Mouse (Mus musculus) A20 (cell line): ENCODE data around the gene Dusp27.
"Not testable (repeated sequence)": the region's sequence is repeated elsewhere in the genome, so short reads cannot be mapped to it uniquely, and the experiment has no call there.

Source experiments
- DNase-seq: peaks from one replicate; pipeline ENCODE4 v3.0.0-alpha.2; 2011; ENCODE audit warnings: low read depth, low spot score

The Dusp27 gene

DNA sequence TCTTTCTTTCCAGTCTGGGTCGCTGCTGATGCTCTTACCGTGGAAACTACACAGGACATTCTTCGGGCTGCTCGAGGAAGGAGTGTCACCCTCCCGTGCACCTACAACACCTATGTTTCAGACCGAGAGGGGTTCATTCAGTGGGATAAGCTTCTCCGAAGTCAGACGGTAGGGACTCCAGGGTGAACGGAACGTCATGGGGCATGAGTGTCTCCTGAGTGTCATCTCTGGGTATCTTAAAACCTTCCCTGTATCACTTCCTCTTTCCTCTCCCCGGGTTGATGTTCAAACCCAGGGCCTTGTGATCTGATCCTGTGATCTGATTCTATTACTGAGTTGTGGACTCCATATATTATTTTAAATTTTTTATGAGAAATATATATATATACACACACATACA is 18.9 kb upstream of the Dusp27 start:
- peak; percentile 45 for DNase-seq

DNA sequence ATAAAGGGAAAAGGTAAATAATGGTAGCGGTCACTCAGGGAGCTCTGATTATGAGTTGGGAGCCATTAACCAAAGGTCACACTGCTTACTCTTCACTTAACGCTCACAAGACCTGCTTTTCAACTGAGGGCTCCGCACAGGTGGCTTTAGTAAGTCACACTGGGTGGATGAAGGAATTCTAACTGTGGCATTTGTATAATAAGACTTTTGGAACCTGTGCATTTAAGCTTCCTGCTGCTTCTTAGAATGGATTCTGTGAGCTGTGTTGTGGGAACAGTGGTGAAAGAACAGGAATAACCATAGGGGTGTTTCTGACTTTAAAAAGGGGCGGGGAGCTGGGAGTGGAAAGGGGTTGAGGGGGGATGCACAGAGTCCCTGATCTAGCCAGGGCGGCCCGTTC is 14.6 kb upstream of the Dusp27 start:
- no peak for DNase-seq

DNA sequence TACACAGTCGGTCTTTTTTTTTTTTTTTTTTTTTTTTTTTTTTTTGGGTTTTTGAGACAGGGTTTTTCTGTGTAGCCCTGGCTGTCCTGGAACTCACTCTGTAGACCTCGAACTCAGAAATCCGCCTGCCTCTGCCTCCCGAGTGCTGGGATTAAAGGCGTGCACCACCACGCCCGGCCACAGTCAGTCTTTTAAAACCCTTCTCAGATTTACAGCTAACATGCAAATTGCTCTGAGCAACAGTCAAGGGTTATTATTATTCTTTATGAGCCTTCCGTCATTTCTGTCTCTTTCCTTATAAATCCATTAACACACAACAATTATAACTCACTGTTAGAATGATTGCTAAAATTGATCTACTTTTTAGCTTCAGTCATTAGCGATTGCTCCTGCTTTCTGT is 14.1 kb upstream of the Dusp27 start:
- DNase-seq: not testable (repeated sequence)

DNA sequence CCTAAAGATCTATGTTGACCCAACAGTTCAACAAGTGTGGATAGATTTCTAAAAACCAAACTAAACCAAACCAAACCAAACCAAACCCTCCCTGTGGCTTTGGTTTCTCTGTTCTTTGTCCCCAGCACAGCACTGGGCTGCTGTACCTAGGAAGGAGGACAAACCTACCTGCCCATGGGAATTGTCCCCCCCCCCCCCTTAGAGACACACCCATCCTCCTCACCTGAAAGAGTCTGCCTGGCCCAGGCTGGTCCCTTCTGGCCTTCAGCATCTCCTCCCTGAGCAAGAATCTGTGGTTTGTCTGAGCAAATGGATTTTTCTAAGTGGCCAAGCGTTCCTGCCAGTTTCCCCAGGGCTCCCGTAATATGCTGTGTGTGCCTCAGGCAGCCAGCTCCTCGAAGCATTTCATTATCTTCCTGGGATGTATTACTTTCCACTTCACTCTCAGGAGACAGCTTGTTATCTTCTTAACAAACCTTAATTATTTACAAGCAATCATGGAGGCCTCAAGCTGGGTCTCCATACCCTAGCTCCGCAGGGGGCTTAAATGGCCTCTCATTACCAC is 12.0 kb upstream of the Dusp27 start:
- no peak for DNase-seq

DNA sequence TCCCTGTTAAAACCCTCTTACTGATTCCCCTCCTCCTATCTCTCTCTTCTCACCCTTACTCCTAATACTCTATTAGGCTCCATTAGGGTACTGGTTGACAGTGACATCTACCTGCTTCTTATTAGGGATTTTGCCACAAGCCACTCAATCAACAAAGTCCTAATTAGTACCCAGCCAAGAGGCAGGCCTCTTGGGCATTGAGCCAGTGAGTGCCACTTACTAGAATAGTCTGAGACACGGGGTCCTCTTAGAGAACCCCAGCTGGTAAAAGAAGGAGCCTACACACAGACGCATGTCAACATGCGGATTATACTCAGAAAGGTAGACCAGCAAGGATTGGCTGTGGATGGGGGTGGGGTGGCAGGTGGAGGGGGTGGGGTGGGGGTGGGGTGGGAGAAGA is 11.4 kb upstream of the Dusp27 start:
- no peak for DNase-seq

DNA sequence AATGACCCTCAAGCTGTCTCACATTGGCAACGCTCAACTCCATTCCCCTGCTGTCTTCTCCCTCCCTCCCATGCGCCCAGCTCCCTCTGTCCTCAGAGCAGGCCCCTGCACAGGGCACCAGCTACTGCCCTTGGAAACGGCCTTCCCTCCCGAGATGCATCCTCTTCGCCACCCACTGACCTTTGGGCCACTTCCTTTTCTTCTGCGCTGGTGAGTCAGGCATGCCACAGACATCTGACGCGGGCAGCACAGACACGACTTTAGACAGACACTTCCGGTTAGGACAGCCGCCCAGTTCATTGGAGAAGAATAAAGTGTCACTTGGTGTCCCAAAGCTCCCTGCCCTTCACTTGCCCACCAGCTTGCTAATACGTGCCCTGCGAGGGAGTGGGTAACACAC is 10.4 kb upstream of the Dusp27 start:
- DNase-seq: no peak

DNA sequence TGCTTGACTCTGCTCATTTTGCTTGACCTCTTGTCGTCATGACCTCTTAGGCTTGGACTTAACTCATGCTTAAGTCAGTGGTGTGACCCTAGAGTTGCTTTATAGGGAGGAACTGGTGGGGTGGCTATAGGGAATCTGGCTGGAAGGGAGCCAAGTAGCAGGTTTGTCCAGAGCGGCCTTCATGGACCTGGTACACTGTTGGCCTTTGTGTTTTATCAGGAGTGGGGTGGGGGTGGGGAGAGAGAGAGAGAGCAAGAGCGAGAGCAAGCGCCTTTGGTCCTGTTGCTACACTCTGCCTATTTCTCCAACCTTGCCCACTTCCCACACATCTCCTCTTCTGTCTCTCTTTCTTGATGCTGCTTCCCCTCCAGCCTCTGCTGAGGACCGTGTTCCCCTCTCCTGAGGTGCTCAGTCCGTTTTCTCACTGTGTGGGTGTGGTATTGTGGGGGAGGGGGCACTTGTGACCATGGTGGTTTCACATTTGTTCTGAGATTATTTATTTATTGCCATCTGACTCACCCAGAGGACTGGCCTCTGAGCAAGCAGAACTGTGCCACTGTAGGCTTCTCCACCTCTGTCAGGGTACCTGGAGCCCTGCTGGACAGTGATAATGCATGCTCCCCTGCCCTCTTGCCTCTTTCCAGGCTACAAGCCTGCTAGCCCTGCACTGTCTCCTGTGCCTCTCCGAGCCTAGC is 9.7 kb upstream of the Dusp27 start:
- DNase-seq: no peak

DNA sequence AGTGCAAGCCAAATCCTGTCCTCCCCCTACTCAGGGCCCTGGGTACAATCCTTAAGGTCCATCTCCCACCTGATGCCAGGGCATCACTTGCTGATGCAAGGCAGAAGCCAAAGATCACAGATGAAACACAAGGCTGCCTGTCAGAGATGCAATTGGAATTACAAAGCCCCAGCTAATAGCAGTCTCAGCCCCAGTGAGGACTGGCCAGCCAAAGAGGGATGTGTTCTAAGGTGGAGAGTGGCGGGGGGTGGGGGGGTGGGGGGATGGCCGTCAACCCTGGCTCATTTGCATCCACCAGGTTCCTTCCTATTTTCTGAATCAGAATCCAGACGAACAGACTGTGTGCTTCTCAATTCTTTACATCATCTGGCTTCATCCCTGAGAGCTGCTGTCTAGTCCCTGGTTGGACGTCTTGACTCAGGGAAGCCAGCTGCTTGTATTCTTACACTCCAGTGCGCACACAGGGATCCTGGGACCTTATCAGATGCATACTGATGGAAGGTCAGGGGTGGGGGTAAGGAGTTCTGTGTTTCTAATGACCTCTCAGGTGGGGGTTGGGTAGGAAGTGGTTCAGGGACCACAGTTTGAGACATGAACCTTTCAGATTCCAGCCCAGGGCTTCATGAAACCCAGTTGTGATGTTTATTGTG is 7.5 kb upstream of the Dusp27 start:
- DNase-seq: no peak

DNA sequence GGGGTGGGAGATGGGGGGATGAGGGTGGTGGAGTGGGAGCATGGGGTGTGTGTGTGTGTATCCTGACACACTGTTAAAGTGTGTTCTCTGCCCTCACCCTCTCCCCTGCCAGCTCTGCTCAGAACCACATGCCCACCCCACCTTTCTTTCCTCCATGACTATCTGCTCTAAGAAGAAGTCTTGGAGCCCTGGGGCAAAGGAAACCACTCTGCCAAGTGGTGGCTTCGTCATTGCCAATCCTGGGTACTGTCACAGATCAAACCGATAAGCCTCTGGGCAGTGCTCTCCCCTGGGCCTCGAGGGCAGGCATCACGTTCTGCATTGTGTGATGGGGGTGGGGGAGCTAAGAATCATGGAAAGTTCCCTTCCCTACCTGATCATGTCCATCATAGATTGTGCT is 4.6 kb upstream of the Dusp27 start:
- no peak for DNase-seq

DNA sequence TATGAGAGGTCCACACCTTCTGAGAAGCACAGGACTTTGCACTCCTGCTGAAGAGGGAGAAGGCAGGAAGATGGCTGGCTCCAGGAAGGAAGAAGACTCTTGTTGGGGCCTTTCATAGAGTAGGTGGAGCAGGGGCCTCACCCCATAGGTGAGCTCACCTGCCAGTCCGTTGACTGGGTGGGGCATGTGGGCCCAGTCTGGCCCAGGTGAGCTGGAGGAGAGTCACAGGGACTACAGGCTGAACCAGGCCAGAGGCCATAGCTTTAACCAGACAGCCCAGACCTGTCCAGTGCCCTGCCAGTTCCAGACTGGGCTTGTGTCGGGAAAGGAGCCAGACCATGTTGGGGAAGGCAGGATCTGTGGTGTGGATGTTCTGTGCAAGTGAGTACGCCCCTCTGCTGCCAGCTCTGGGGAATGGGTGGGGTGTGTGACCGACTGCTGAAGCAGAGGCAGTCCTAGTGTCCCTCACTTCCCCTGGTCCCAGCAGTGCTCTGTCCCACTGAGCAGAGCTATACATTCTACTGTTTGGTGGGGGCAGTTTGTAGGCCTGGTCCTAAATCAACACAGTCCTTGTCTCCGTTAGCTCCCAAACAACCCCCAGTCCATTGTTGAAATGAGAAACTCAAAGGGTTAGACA is 2.6 kb upstream of the Dusp27 start, which contains the start of gene Gpa33:
Gpa33 (plus strand) TSS at position 15 of the 637 bp plus-strand sequence.
- DNase-seq: no peak

DNA sequence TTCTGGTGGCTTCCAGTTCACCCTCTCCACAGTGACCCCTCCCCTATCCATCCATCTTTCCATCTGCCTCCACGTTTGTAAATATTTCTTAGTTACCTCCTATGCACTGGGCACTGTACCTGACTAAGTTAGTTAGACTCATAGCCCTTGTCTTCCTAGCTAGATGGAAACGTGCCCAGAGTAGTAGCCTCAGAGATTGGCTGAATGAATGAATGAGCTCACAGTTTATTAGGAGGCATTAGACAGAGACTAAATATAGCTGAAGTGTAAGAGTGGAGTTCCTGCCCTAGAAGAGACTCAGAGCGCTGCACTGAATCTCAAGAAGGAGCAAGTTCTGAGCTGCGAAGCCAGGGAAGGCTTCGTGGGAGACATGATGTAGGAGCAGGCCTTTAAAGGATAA is 829 bp upstream of the Dusp27 start:
- no peak for DNase-seq

DNA sequence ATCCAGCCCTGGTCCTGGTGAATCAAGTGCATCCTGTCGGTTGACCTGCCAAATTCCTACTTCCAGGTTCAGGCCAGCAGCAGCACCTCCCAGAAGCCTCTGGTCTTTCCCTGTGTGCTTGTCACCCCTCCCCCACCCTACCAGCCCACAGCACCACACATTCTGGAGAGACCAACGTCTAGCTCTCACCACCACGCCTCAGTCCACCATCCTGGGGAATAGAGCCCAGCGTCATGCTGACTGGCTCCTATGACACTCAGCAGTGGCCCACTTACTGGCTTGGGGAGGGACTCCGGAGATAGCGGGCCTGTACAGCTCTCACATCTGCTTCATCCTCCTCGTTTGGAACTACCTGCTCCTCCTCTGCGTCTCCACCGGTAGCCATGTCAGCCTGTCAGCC is 927 bp downstream of the Dusp27 start:
- DNase-seq: no peak

DNA sequence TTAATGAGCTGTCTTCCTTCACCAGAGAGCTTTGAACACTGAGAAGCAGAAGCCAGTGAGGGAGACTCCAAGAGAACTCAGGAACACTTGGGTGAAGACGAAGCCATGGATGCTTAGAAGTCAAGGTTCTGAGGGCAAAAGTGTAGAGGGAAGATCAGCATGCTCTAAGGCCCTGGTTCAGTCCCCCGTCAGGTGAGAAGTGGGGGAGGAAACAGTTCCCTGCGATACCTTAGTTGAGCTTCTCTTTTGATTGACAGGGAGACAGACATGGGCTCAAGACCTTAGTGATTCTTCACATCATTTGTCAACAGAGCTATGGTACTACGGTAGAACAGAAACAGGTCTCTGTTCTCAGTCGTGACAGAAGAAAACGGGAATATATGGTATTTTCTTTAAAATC is 1.4 kb downstream of the Dusp27 start:
- DNase-seq: no peak

DNA sequence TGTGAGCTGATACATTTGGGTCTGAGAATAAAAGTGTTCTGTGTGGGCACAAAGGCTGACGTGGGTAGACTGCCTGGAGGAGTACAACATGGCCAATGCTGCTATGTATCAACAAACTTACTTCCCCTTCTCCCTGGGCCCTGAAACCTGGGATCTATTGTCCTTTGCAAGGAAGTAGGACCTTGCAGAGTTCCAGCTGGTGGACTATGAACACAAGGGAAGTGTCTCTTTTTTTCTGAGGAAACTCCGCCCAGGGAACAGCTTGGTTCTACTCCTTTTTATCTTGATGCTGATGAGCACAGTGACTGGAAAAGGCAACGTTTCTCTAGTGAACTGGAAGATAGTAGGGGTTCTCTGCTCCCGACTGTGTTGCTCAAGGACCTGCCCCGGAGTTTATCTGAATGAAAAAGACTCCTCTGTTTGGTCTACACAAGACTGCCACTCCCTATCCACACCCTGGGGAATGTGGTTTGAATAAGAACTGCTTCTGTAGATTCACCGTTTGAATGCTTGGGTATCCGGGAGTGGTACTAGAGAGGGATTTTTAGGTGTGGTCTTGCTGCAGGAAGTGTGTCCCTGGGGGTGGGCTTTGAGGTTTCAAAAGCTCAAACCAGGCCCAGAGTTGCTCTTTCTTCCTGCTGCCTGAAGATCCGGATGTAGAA is 2.7 kb downstream of the Dusp27 start:
- DNase-seq: no peak

DNA sequence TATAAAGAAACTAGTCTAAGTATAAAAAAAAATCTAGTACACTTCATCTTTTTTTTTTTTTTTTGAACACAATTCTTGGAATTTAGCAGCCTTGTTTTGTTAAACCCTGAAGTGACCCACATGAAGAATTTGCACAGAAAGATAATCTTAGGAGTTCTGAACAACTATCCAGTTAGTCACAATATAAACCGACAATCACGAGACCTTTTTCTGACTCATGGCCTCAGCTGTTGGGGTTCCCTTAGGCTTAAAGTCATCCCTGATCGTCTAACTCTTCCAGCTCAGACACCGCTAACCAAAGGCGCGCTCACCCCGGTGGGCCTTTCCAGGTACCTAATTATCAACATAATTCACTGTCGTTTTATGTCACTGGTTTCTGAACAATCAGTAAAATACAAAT is 4.0 kb downstream of the Dusp27 start:
- no peak for DNase-seq

DNA sequence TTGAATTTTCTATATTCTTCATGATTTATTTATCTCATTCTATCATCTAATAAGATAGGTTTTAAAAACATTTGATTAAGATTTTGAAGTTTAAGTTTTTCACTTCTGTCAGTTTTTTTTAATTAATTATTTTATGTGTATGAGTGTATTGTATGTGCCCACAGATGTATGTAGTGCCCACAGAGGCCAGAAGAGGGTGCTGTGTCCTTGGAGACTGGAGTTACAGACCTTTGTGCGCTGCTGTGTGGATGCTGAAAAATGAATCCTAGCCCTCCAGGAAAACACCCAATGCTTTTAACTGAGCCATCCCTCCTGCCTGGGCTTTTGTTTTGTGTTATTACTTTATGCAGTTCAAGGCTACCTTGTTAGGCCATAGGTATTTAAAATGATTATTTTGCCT is 4.7 kb downstream of the Dusp27 start:
- DNase-seq: peak; percentile 9

DNA sequence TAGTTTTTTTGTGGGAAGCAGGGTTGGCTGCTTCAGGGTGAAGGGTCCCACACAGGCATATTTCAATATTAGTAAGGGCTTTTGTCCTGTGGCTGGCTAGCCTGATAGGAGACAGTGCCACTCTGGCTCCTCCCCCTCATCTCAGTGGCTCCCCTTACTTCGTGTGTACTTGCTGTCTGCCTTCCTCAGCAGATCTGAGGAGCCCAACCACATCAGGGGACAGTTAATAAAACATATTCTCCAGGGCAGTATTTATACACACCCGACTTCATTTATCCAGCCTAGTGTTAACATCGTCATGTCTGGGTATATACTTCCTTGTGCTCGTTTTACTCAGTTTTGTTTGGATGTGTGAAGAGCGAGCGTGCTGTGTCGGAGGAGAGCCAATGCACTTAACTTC is 5.6 kb downstream of the Dusp27 start:
- no peak for DNase-seq

DNA sequence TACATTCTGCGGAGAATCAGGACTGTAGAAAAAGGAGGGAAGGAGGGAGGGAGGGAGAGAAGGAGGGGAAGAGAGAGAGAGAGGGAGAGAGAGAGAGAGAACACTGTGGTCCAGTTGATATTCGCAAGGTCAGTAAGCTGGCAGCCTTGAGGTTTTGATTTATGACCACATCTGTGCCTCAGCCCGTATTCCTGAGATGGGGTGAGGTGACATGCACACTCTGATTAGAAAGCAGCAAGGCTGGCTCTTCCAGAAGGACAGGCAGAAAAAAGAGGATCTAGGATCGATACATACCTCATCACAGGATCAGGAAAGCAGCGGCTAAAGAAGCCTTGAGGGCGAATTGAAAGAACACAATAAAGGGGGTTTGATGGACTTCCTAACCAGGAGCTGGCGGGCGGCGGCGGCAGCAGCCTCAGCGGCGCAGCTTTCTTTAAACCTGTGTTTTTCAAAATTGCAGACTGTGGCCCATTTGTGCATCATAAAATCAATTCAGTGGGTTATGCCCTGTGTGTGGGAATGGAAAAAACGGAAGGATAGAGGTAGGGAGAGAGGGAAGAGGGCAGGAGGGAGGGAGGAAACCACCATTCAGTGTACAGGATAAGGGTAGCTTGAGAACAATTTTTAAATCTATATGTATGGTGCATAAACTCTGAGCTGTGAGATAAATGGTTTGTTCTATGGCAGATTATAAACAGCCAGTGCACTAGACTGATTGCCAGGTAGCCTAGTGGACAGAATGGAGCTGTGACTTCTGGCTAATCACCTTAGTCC is 9.7 kb downstream of the Dusp27 start:
- DNase-seq: no peak

DNA sequence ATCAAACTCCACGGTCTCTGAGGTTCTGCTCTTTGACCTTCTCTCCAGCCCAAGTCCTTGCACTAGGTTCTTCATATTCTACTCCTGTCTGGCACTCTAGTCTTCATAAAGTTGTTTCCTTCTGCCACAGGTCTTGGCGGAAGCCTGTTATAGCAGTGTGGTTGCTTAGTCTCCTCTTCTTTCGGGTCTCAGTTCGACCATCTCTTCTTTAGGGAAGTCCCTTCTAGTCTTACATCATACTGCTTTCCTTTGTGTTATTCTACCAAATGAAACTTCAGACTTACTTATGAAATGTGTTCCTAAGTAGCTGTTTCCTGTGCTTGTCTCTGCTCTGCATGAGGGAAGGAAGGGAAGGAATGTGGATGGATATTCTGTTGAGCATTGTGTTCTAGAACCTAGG is 12.0 kb downstream of the Dusp27 start:
- no peak for DNase-seq

DNA sequence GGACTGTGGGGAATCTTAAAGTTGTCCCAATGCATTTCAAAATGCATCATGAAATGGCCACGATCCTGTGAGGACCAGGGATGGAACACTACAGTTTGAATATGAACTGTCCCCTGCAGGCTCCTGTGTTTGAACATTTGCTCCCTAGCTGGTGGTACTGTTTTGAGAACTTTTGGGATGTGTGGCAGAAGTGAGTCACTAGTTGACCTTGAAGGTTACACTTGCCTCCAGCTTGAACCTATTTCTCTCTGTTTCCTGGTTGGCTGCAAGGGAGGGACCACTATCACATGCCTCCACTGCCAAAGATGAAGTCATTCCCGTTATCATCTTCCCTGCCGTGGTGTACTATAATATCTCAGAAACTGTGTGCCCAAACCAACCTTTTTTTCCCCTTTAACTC is 12.7 kb downstream of the Dusp27 start:
- no peak for DNase-seq

DNA sequence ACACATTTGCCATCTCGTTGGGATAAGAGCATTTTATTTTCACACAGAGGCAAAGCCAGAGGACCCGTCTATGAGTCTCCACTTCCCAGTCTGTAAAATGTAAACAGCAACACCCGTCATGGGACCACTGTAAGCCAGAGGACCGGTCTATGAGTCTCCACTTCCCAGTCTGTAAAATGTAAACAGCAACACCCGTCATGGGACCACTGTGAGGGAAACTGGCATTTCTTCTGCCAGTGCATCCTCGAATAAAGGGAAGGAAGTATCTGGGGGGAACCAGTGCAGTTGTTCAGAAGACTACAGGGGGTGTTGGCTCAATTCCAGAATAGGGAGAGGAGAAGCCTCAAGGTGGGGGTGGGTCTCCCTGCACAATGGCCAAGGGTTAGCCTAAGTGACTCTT is 22.3 kb downstream of the Dusp27 start:
- DNase-seq: no peak

DNA sequence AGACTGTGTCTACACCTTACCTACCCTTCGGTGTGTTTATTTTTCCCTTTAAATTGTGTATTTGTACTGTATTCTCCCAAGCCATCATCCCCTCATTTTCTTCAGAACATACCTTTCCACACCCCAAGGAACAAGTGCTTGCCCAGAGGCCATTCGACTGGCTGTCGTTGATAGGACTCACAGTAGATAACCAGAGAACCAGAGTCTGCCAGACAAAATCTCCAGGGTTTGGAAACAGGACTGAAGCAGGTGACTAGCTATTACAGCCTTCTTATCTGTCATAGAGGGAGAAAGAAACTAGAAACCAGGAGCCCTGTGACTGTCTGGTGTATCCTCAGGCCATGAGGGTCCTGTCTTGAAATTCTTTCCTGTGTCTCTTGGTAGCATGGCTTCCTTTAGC is 22.9 kb downstream of the Dusp27 start:
- DNase-seq: no peak
